In genomic region chr7:138237708-138238225, GRCm38 (mm10) we compare ENCODE assay signal across 32 mouse cellular contexts.
DNase-seq lines count a peak whose midpoint lies in the region; ATAC-seq lines count a peak whose summit lies in the region.
"Had no signal": no experiment of that assay in that cellular context is flagged by ENCODE, and none has a peak within 500 bp of the region (broad histone marks: within the 10 kb centered on the region; RNA-seq: fewer than 3 reads in every experiment).

No protein-coding gene starts in this region.

- no peaks in the 10 kb centered on the region for H3K27me3 ChIP-seq in liver, embryonic 11.5 days (replicated peaks; ENCODE audit: control insufficient read depth, insufficient read depth, low read length)
- H3K27me3 ChIP-seq: embryonic facial prominence, embryonic 12.5 days; heart, embryonic 12.5 days; hindbrain, embryonic 15.5 days; limb, embryonic 13.5 days; liver, embryonic 13.5 days; midbrain, embryonic 15.5 days; neural tube, embryonic 13.5 days had no signal

- no peak overlapping the region for H3K9ac ChIP-seq in liver, embryonic 11.5 days (ENCODE audit: low read depth, low read length)
- H3K9ac ChIP-seq: embryonic facial prominence, embryonic 12.5 days; forebrain, postnatal 0 days; heart, embryonic 12.5 days; hindbrain, embryonic 15.5 days; limb, embryonic 13.5 days; liver, embryonic 13.5 days; midbrain, embryonic 15.5 days; neural tube, embryonic 13.5 days had no signal

- no peak overlapping the region for H3K4me2 ChIP-seq in liver, embryonic 11.5 days
- H3K4me2 ChIP-seq: embryonic facial prominence, embryonic 12.5 days; heart, embryonic 12.5 days; hindbrain, embryonic 15.5 days; limb, embryonic 13.5 days; liver, embryonic 13.5 days; midbrain, embryonic 15.5 days; neural tube, embryonic 13.5 days had no signal

- peak; percentile 4 for DNase-seq in liver
- DNase-seq in liver, embryonic 11.5 days (ENCODE audit: low spot score) = no peak
- DNase-seq in gastrocnemius, postnatal 10 days = no peak
- no peak for DNase-seq in kidney, postnatal 25 days
- DNase-seq: adrenal gland, adult 8-10 months; cerebellum, adult 11 months; cerebellum, adult 9-10 months; cerebellum, postnatal 36 days; forebrain, postnatal 0 days; gastrocnemius, postnatal 14 days; heart, adult 18-20 months; heart, postnatal 4 days; kidney, adult 11 months; kidney, postnatal 36 days; liver, embryonic 13.5 days; lung, adult 18-20 months; lung, postnatal 4 days; right cerebral cortex, postnatal 14 days had no signal

- H3K36me3 ChIP-seq in liver, embryonic 11.5 days (ENCODE audit: control insufficient read depth, insufficient read depth, low read length) = no peaks in the 10 kb centered on the region
- H3K36me3 ChIP-seq: embryonic facial prominence, embryonic 12.5 days; G1E; heart, embryonic 12.5 days; hindbrain, embryonic 15.5 days; limb, embryonic 13.5 days; liver, embryonic 13.5 days; midbrain, embryonic 10.5 days; midbrain, embryonic 15.5 days; neural tube, embryonic 13.5 days had no signal

- no peaks in the 10 kb centered on the region for H3K9me3 ChIP-seq in liver, embryonic 11.5 days (ENCODE audit: control insufficient read depth, low read length)
- H3K9me3 ChIP-seq: embryonic facial prominence, embryonic 12.5 days; heart, embryonic 12.5 days; hindbrain, embryonic 15.5 days; limb, embryonic 13.5 days; liver, embryonic 13.5 days; midbrain, embryonic 10.5 days; midbrain, embryonic 15.5 days; neural tube, embryonic 13.5 days had no signal

- H3K4me1 ChIP-seq in liver, embryonic 11.5 days (replicated peaks; ENCODE audit: control insufficient read depth, insufficient read depth, low read length) = no peaks in the 10 kb centered on the region
- H3K4me1 ChIP-seq: heart, embryonic 12.5 days; hindbrain, embryonic 15.5 days; limb, embryonic 13.5 days; liver, embryonic 13.5 days; midbrain, embryonic 10.5 days; midbrain, embryonic 15.5 days; neural tube, embryonic 13.5 days had no signal

- ATAC-seq in liver, embryonic 11.5 days (replicated peaks; ENCODE audit: low FRiP score) = no peak
- ATAC-seq in common myeloid progenitor, adult 5-6 weeks (replicated peaks; ENCODE audit: low read depth, poor library complexity, severe bottlenecking) = peak; percentile 98
- ATAC-seq in megakaryocyte progenitor cell, adult 5-6 weeks (replicated peaks; ENCODE audit: poor library complexity) = peak; percentile 78
- ATAC-seq: forebrain, postnatal 0 days; inflammation-experienced regulatory T-cells, adult 6 months; lung, postnatal 0 days; midbrain, embryonic 15.5 days had no signal

- 21% methylated on average over 5 of the region's 5 CpGs for WGBS in liver, embryonic 11.5 days

- no peak overlapping the region for H3K4me3 ChIP-seq in liver, embryonic 11.5 days (ENCODE audit: low read depth, low read length)
- H3K4me3 ChIP-seq: embryonic facial prominence, embryonic 12.5 days; heart, embryonic 12.5 days; hindbrain, embryonic 15.5 days; layer of hippocampus, adult 2 months; left cerebral cortex, adult 2 months; limb, embryonic 13.5 days; liver, embryonic 13.5 days; midbrain, embryonic 10.5 days; midbrain, embryonic 15.5 days; neural tube, embryonic 13.5 days had no signal

- no peak overlapping the region for H3K27ac ChIP-seq in liver, embryonic 11.5 days (ENCODE audit: low read depth, low read length)
- H3K27ac ChIP-seq: embryonic facial prominence, embryonic 12.5 days; layer of hippocampus, adult 2 months; left cerebral cortex, adult 2 months; limb, embryonic 13.5 days; liver, embryonic 13.5 days; midbrain, embryonic 10.5 days; midbrain, embryonic 15.5 days; neural tube, embryonic 13.5 days had no signal
